Mouse (Mus musculus): ENCODE results near the gene Yy1. TPM values are rescaled to one million over a fixed set of nuclear protein-coding genes. Genes with fewer than 3 reads are reported as not detected.

The Yy1 gene
- polyA plus RNA-seq, 1 experiment from 2014 or later, result 19.5 TPM

- H3K4me1 ChIP-seq (ENCODE audit: control insufficient read depth, insufficient read depth, low read length), result peaks cover 2% of the 10 kb centered on the region; the same call in 1 of the 2 replicates
- H3K9me3 ChIP-seq (ENCODE audit: control insufficient read depth, low read length), result no peaks in the 10 kb centered on the region
- 83% methylated on average over 8 of the region's 8 CpGs for WGBS
- H3K36me3 ChIP-seq (ENCODE audit: control insufficient read depth, insufficient read depth, low read length), result no peaks in the 10 kb centered on the region
- no peak overlapping the region for H3K9ac ChIP-seq (ENCODE audit: low read length)
- DNase-seq (ENCODE audit: low spot score, missing footprints), result no peak
- no peaks in the 10 kb centered on the region for H3K27me3 ChIP-seq (ENCODE audit: control insufficient read depth, insufficient read depth, low read length)
- peak overlapping the region; percentile 79 for H3K4me2 ChIP-seq
- ATAC-seq (ENCODE audit: low FRiP score), result no peak
- H3K27ac ChIP-seq (ENCODE audit: low read depth, low read length), result no peak overlapping the region
- H3K4me3 ChIP-seq (ENCODE audit: low read depth, low read length), result no peak overlapping the region; the same call in 1 of the 2 replicates
Observed at GRCm38 (mm10) chr12:108758273-108758672, 34.5 kb upstream of the Yy1 start.

- Histone ChIP-seq H3K9ac (ENCODE audit: low read length) (no peak overlapping the region), H3K9me3 (ENCODE audit: control insufficient read depth, low read length) (no peaks in the 10 kb centered on the region), H3K27me3 (ENCODE audit: control insufficient read depth, insufficient read depth, low read length) (no peaks in the 10 kb centered on the region), H3K4me1 (ENCODE audit: control insufficient read depth, insufficient read depth, low read length) (peaks cover 2% of the 10 kb centered on the region; the same call in 1 of the 2 replicates), H3K4me2 (no peak overlapping the region), H3K4me3 (ENCODE audit: low read depth, low read length) (no peak overlapping the region), H3K36me3 (ENCODE audit: control insufficient read depth, insufficient read depth, low read length) (no peaks in the 10 kb centered on the region), H3K27ac (ENCODE audit: low read depth, low read length) (no peak overlapping the region)
- WGBS, result 84% methylated on average over 13 of the region's 13 CpGs
- ATAC-seq (ENCODE audit: low FRiP score) (no peak), DNase-seq (ENCODE audit: low spot score, missing footprints) (peak; percentile 71)
Observed at GRCm38 (mm10) chr12:108758682-108759081, 34.1 kb upstream of the Yy1 start.

- no peaks in the 10 kb centered on the region for H3K9me3 ChIP-seq (ENCODE audit: control insufficient read depth, low read length)
- whole genome bisulfite sequencing, result 82% methylated on average over 11 of the region's 11 CpGs
- ATAC-seq (ENCODE audit: low FRiP score), result no peak
Observed at GRCm38 (mm10) chr12:108759266-108759665, 33.5 kb upstream of the Yy1 start.

GRCm38 (mm10) chr12:108760016-108760415, 32.8 kb upstream of the Yy1 start:
- DNase-seq (ENCODE audit: low spot score, missing footprints), result peak; percentile 77
- ATAC-seq (ENCODE audit: low FRiP score), result no peak
- no peaks in the 10 kb centered on the region for H3K9me3 ChIP-seq (ENCODE audit: control insufficient read depth, low read length)
- no peak overlapping the region for H3K27ac ChIP-seq (ENCODE audit: low read depth, low read length)
- H3K4me1 ChIP-seq (ENCODE audit: control insufficient read depth, insufficient read depth, low read length), result peaks cover 2% of the 10 kb centered on the region; the same call in 1 of the 2 replicates
- H3K36me3 ChIP-seq (ENCODE audit: control insufficient read depth, insufficient read depth, low read length), result no peaks in the 10 kb centered on the region
- no peak overlapping the region for H3K4me3 ChIP-seq (ENCODE audit: low read depth, low read length)
- 85% methylated on average over 6 of the region's 6 CpGs for WGBS
- H3K4me2 ChIP-seq, result no peak overlapping the region
- no peak overlapping the region for H3K9ac ChIP-seq (ENCODE audit: low read length)
- no peaks in the 10 kb centered on the region for H3K27me3 ChIP-seq (ENCODE audit: control insufficient read depth, insufficient read depth, low read length)

More at GRCm38 (mm10) chr12:108759266-108759665, 33.5 kb upstream of the Yy1 start:
- no peak overlapping the region for H3K4me2 ChIP-seq
- no peak overlapping the region for H3K9ac ChIP-seq (ENCODE audit: low read length)
- H3K4me1 ChIP-seq (ENCODE audit: control insufficient read depth, insufficient read depth, low read length), result peaks cover 2% of the 10 kb centered on the region; the same call in 1 of the 2 replicates
- peak; percentile 75 for DNase-seq (ENCODE audit: low spot score, missing footprints)
- no peak overlapping the region for H3K4me3 ChIP-seq (ENCODE audit: low read depth, low read length)
- no peaks in the 10 kb centered on the region for H3K27me3 ChIP-seq (ENCODE audit: control insufficient read depth, insufficient read depth, low read length)
- H3K36me3 ChIP-seq (ENCODE audit: control insufficient read depth, insufficient read depth, low read length), result no peaks in the 10 kb centered on the region
- no peak overlapping the region for H3K27ac ChIP-seq (ENCODE audit: low read depth, low read length)

- DNase-seq (ENCODE audit: low spot score, missing footprints), result peak; percentile 28
- no peak for ATAC-seq (ENCODE audit: low FRiP score)
- Histone ChIP-seq H3K4me3 (ENCODE audit: low read depth, low read length) (no peak overlapping the region), H3K9ac (ENCODE audit: low read length) (no peak overlapping the region), H3K4me2 (no peak overlapping the region), H3K27me3 (ENCODE audit: control insufficient read depth, insufficient read depth, low read length) (no peaks in the 10 kb centered on the region), H3K36me3 (ENCODE audit: control insufficient read depth, insufficient read depth, low read length) (no peaks in the 10 kb centered on the region), H3K4me1 (ENCODE audit: control insufficient read depth, insufficient read depth, low read length) (peaks cover 2% of the 10 kb centered on the region; the same call in 1 of the 2 replicates), H3K9me3 (ENCODE audit: control insufficient read depth, low read length) (no peaks in the 10 kb centered on the region), H3K27ac (ENCODE audit: low read depth, low read length) (no peak overlapping the region)
- WGBS, result 70% methylated on average over 9 of the region's 9 CpGs
Observed at GRCm38 (mm10) chr12:108760500-108761020, 32.2 kb upstream of the Yy1 start.

- H3K9ac ChIP-seq (ENCODE audit: low read length), result no peak overlapping the region
- no peaks in the 10 kb centered on the region for H3K27me3 ChIP-seq (ENCODE audit: control insufficient read depth, insufficient read depth, low read length)
- H3K4me3 ChIP-seq (ENCODE audit: low read depth, low read length), result no peak overlapping the region
- DNase-seq (ENCODE audit: low spot score, missing footprints) (peak; percentile 23), ATAC-seq (ENCODE audit: low FRiP score) (no peak)
- H3K4me2 ChIP-seq, result no peak overlapping the region
- H3K27ac ChIP-seq (ENCODE audit: low read depth, low read length), result no peak overlapping the region
- 78% methylated on average over 4 of the region's 4 CpGs for WGBS
- peaks cover 2% of the 10 kb centered on the region; the same call in 1 of the 2 replicates for H3K4me1 ChIP-seq (ENCODE audit: control insufficient read depth, insufficient read depth, low read length)
- no peaks in the 10 kb centered on the region for H3K36me3 ChIP-seq (ENCODE audit: control insufficient read depth, insufficient read depth, low read length)
- H3K9me3 ChIP-seq (ENCODE audit: control insufficient read depth, low read length), result no peaks in the 10 kb centered on the region
Observed at GRCm38 (mm10) chr12:108761209-108761608, 31.6 kb upstream of the Yy1 start.

GRCm38 (mm10) chr12:108761665-108762064, 31.1 kb upstream of the Yy1 start:
- WGBS, result 82% methylated on average over 4 of the region's 4 CpGs
- no peaks in the 10 kb centered on the region for H3K36me3 ChIP-seq (ENCODE audit: control insufficient read depth, insufficient read depth, low read length)

GRCm38 (mm10) chr12:108763057-108763796, 29.5 kb upstream of the Yy1 start:
- Histone ChIP-seq H3K4me1 (ENCODE audit: control insufficient read depth, insufficient read depth, low read length) (no peaks in the 10 kb centered on the region), H3K27me3 (ENCODE audit: control insufficient read depth, insufficient read depth, low read length) (no peaks in the 10 kb centered on the region), H3K9me3 (ENCODE audit: control insufficient read depth, low read length) (no peaks in the 10 kb centered on the region), H3K4me2 (no peak overlapping the region), H3K4me3 (ENCODE audit: low read depth, low read length) (no peak overlapping the region), H3K9ac (ENCODE audit: low read length) (no peak overlapping the region), H3K36me3 (ENCODE audit: control insufficient read depth, insufficient read depth, low read length) (no peaks in the 10 kb centered on the region), H3K27ac (ENCODE audit: low read depth, low read length) (no peak overlapping the region)
- DNase-seq (ENCODE audit: low spot score, missing footprints) (peak; percentile 65), ATAC-seq (ENCODE audit: low FRiP score) (no peak)
- 64% methylated on average over 9 of the region's 9 CpGs for WGBS

More at GRCm38 (mm10) chr12:108761665-108762064, 31.1 kb upstream of the Yy1 start:
- H3K9me3 ChIP-seq (ENCODE audit: control insufficient read depth, low read length), result no peaks in the 10 kb centered on the region
- H3K4me1 ChIP-seq (ENCODE audit: control insufficient read depth, insufficient read depth, low read length), result peaks cover 2% of the 10 kb centered on the region; the same call in 1 of the 2 replicates
- no peak overlapping the region for H3K27ac ChIP-seq (ENCODE audit: low read depth, low read length)
- H3K27me3 ChIP-seq (ENCODE audit: control insufficient read depth, insufficient read depth, low read length), result no peaks in the 10 kb centered on the region
- DNase-seq (ENCODE audit: low spot score, missing footprints), result peak; percentile 57
- no peak overlapping the region for H3K9ac ChIP-seq (ENCODE audit: low read length)
- no peak overlapping the region for H3K4me3 ChIP-seq (ENCODE audit: low read depth, low read length)
- no peak overlapping the region for H3K4me2 ChIP-seq
- ATAC-seq (ENCODE audit: low FRiP score), result no peak

- no peaks in the 10 kb centered on the region for H3K27me3 ChIP-seq (ENCODE audit: control insufficient read depth, insufficient read depth, low read length)
- H3K9me3 ChIP-seq (ENCODE audit: control insufficient read depth, low read length), result no peaks in the 10 kb centered on the region
- no peaks in the 10 kb centered on the region for H3K36me3 ChIP-seq (ENCODE audit: control insufficient read depth, insufficient read depth, low read length)
- no peak overlapping the region for H3K27ac ChIP-seq (ENCODE audit: low read depth, low read length)
- 77% methylated on average over 22 of the region's 22 CpGs for WGBS
- H3K4me1 ChIP-seq (ENCODE audit: control insufficient read depth, insufficient read depth, low read length), result no peaks in the 10 kb centered on the region
- H3K9ac ChIP-seq (ENCODE audit: low read length), result no peak overlapping the region
- DNase-seq (ENCODE audit: low spot score, missing footprints), result peak; percentile 54
- no peak overlapping the region for H3K4me2 ChIP-seq
- no peak overlapping the region for H3K4me3 ChIP-seq (ENCODE audit: low read depth, low read length)
- no peak for ATAC-seq (ENCODE audit: low FRiP score)
Observed at GRCm38 (mm10) chr12:108764917-108765678, 27.7 kb upstream of the Yy1 start.

Data from midbrain, embryonic 11.5 days (tissue).